Mouse (Mus musculus): ENCODE measurements around the gene Smagp.

The Smagp gene

DNA sequence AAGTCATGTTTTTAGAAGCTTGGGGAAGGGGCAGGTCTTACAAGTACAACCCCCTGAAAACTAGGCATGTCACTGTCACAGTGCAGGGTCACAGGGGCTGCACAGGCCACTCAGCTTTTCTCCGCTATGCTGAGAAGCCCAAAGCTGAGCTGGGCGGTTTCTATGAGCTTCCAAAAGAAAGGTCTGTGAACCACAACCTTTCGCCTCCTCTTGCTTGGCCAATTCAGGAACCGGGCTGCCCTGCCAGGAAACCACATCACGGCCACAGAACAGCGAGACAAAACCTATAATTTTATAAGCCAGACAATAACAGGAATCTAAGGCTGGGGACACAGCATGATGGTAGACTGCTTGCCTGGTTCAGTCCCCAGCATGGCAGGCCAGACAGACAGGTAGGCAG lies 48.4 kb downstream of the Smagp start:
- no peak for DNase-seq

DNA sequence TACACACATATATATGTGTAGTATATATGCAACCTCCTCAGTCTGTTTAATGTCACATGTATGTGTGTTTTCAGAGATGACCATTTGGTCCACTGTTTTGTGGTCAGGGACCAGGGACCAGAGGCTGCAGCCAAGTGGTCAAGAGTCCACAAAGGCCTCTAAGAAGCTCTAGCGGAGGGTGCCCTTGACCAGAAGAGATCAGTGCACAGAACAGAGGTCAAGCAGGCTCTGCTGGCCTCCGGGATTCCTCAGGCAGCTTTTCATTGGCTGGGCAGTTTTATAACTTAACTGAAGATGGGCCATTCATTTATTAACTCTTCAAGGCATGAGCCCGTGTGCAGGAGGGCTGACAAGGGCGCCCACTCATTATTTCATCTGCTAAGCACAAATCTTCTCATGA lies 49.6 kb downstream of the Smagp start:
- no peak for DNase-seq

DNA sequence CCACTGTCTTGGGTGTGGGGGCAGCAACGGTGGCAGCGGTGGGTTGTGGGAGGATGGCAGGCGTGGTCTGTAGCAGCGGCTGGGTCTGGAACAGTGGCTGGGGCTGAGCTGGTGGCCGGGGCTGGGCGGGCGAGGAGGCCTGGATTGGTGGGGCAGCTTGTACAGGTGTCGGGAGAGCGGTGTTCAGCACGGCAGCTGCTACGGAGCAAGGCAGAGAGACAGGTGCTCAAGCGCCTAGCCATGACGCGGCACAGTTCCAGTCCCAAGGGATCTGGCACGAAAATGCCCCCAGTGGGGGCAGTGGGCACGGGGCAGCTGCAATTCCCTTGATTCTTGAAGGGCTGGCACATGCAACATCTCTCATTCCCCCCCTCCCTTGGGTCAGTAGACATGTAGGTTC lies 50.8 kb downstream of the Smagp start:
- DNase-seq: no peak

- DNase-seq: no peak
Measured at GRCm38 (mm10) chr15:100580108-100580507, 56.6 kb downstream of the Smagp start.

DNA sequence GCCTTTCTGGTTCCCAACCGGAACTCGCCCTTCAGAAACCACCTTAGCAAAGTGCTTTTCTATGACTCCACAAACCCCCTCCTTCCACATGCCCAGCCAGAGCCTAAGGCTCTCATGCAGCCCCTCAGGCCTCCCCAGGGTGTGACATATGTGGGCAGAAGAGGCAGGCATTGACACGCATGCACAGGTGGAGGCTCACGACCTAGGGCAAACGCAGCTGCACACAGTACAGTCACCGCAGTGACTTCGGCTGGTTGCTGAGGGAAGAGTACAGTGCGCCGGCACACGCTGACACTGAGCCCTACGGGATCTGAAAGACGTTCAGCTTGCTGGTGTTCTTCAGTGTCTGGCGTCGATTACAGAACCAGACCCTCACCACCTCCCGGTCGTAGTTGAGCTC lies 58.8 kb downstream of the Smagp start:
- DNase-seq: no peak

GRCm38 (mm10) chr15:100576810-100577209 lies 59.9 kb downstream of the Smagp start:
- DNase-seq: no peak

GRCm38 (mm10) chr15:100576392-100576791 lies 60.3 kb downstream of the Smagp start:
- no peak for DNase-seq

- DNase-seq: no peak
Measured at GRCm38 (mm10) chr15:100575366-100575765, 61.4 kb downstream of the Smagp start.

DNA sequence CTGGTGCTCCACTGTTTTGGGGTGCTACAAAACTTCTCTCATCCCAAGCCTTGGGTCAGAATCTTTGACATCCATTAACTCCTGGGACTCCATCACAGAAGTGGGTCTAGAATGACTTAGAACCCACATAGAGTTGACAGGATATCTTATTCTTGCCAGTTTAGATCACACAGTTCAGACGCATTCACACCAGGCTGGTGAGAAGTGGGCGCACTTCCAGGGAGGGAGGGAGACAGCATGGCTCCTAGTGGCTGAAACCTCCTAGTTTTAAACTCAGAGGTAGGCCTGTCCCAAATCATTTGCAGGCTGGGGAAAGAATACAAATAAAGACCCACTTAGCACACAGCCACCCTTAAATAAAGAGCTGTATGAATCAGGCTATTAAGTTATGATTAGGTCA lies 62.4 kb downstream of the Smagp start:
- no peak for DNase-seq

GRCm38 (mm10) chr15:100573946-100574345 lies 62.8 kb downstream of the Smagp start:
- no peak for DNase-seq
